Mouse (Mus musculus) effector memory CD4-positive, alpha-beta T cell, adult 5 months (primary cell): Measurements from ENCODE around the gene Olfr1448. TPM values are rescaled to one million over a fixed set of nuclear protein-coding genes. Genes with fewer than 3 reads are reported as not detected.

ENCODE experiments used
- polyA plus RNA-seq: library from polyadenylated mRNA; unstranded; fragments of 100-300 nt; shearing (Covaris generic); gene quantifications from one replicate; pipeline ENCODE4 v1.2.1, GENCODE M21; 2017

Olfr1448 gene
- polyA plus RNA-seq, result not detected

GRCm38 (mm10) chr19:12924319-12924718 is at the start of gene Olfr1448:
Gene Olfr1448, minus strand, starts transcription at chr19:12924419.

DNA sequence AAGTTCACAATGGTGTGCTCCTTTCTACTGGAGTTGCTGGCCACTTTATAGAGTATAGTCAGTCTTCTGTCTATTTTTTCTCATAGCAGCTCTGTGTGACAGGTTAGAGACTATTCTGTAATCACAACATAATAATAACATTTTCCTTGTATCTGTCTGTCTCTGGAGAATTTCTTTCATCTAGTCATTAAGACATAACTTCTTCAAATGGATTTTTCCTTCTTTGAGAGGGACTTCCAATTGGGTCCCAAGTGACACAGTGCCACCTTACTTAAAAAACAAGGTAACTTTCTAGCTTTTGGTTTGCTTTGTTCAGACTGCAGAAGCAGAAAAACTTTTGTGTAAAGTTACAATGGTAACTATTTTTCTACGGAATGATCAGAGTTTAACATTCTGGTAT is 25.7 kb upstream of the Olfr1448 start, which contains the start of gene Olfr1450:
TSS of gene Olfr1450 (plus strand) at position 301 of the 400 bp plus-strand sequence.

GRCm38 (mm10) chr19:12930540-12930939 is 6.3 kb upstream of the Olfr1448 start, which contains the start of gene Olfr1449:
Gene Olfr1449, plus strand, starts transcription at chr19:12930840.

DNA sequence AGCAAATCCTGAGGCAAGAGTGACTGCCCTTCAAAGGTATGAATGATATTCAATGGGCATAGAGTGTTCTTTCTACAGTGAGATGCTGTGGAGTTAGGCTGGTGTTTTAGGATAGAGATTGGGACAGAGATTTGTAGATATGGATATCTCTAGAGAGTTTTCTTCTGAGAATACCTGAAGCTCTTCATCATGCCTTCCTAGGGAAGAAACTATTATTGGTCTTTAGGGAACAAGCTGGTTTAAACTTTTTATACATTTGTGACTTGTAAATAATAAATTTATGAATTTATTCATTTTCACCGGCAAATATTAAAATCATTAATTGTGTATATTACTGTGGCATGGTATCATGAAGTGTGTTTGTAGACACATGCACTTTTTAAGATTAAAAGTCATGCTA is 20.6 kb downstream of the Olfr1448 start, which contains the start of gene Olfr1447:
TSS of gene Olfr1447 (minus strand) at position 101 of the 400 bp plus-strand sequence.

DNA sequence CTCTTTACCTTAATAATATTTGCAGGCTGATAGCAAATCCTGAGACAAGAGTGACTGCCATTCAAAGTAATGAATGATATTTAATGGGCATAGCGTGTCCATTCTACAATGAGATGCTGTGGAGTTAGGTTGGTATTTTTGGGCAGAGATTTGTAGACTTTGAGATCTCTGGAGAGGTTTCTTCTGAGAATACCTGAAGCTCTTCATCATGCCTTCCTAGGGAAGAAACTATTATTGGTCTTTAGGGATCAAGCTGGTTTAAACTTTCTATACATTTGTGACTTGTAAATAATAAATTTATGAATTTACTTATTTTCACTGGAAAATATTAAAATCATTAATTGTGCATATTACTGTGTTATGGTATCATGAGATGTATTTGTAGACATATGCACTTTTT is 30.8 kb downstream of the Olfr1448 start, which contains the start of gene Olfr1446:
TSS of gene Olfr1446 (minus strand) at position 101 of the 400 bp plus-strand sequence.

DNA sequence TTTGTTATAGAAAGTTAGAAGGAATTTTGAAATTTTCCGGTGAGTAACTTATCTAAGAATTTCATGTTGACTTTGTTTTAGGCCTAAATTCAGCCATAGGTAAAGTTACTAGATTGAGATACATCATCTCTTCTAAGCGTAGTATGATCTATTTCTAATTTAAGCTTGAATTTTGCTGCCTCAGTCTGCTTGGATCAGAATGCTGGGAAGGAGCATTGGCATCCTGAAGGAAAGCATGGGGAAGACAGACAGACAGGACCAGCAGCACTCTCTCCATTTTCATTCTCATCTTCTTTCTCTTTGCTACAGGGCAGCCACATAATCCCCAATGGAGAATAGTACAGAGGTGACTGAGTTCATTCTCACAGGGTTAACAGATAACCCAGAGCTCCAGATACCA is 40.7 kb downstream of the Olfr1448 start, which contains the start of gene Olfr1445:
TSS of gene Olfr1445 (plus strand) at position 301 of the 400 bp plus-strand sequence.

Other genes starting within 250 kb of the Olfr1448 start
- not detected for gene Olfr1443, start 246.3 kb downstream of the Olfr1448 start, polyA plus RNA-seq
- gene Keg1, start 228.6 kb downstream of the Olfr1448 start, polyA plus RNA-seq, result not detected
- not detected for gene Cntf, start 158.8 kb downstream of the Olfr1448 start, polyA plus RNA-seq
- 21.1 TPM for gene Zfp91, start 128.3 kb downstream of the Olfr1448 start, polyA plus RNA-seq
- 348 TPM for gene Lpxn, start 128.2 kb downstream of the Olfr1448 start, polyA plus RNA-seq
- gene Gm5244, start 77.7 kb downstream of the Olfr1448 start, polyA plus RNA-seq, result not detected
- not detected for gene Olfr1444, start 67.1 kb downstream of the Olfr1448 start, polyA plus RNA-seq
- not detected for gene Olfr1445, start 40.6 kb downstream of the Olfr1448 start, polyA plus RNA-seq
- gene Olfr1446, start 30.9 kb downstream of the Olfr1448 start, polyA plus RNA-seq, result not detected
- not detected for gene Olfr1447, start 20.7 kb downstream of the Olfr1448 start, polyA plus RNA-seq
- not detected for gene Olfr1449, start 6.4 kb upstream of the Olfr1448 start, polyA plus RNA-seq
- gene Olfr1450, start 25.8 kb upstream of the Olfr1448 start, polyA plus RNA-seq, result not detected
- not detected for gene Olfr1451, start 70.6 kb upstream of the Olfr1448 start, polyA plus RNA-seq
- not detected for gene Olfr1453, start 103.9 kb upstream of the Olfr1448 start, polyA plus RNA-seq
- gene Olfr1454, start 136.2 kb upstream of the Olfr1448 start, polyA plus RNA-seq, result not detected
- 0.15 TPM for gene Olfr1457, start 173.5 kb upstream of the Olfr1448 start, polyA plus RNA-seq
- gene Olfr1458, start 182.4 kb upstream of the Olfr1448 start, polyA plus RNA-seq, result not detected
- not detected for gene Olfr1459, start 225.1 kb upstream of the Olfr1448 start, polyA plus RNA-seq
- not detected for gene Olfr1461, start 238.6 kb upstream of the Olfr1448 start, polyA plus RNA-seq